In the genomic region with DNA sequence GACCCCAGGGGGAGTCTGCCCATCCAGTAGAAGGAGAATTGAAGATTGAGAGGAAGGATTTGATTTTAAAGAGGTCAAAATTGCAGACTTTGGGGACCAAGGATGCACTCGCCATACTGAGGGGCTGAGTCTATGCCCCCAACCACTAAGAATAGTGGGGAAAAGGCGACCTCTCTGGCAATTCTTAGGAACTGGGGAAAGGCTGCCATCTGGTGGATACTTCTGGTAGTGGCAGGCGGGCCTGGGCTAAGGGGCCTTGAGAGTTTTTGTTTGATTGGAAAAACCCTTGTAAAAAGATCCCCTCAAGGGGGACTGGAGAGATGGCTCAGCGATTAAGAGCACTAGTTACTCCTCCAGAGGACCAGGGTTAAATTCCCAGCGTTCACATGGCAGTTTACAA, we compare ENCODE assay signal across 9 mouse cellular contexts. TPM values are rescaled to one million over a fixed set of nuclear protein-coding genes. Genes with fewer than 3 reads are reported as not detected.
DNase-seq lines count a peak whose midpoint lies in the region; ATAC-seq and TF ChIP-seq lines count a peak whose summit lies in the region.
"Had no signal": no experiment of that assay in that cellular context is flagged by ENCODE, and none has a peak within 500 bp of the region (broad histone marks: within the 10 kb centered on the region; RNA-seq: fewer than 3 reads in every experiment).

No protein-coding gene starts in this region.

- no peak for TF ChIP-seq EP300 in ES-Bruce4 (IDR thresholded peaks at IDR 0.05; ENCODE audit: insufficient read depth, low read depth, low read length)
- TF ChIP-seq EP300 in heart, postnatal 0 days (IDR thresholded peaks at IDR 0.05; ENCODE audit: low read depth) = no peak

- peaks cover 2% of the 10 kb centered on the region for H3K4me1 ChIP-seq in ES-Bruce4 (ENCODE audit: control insufficient read depth, insufficient read depth, low read length)
- peaks cover 27% of the 10 kb centered on the region for H3K4me1 ChIP-seq in embryonic facial prominence, embryonic 14.5 days (ENCODE audit: control insufficient read depth, insufficient read depth, low read length)
- H3K4me1 ChIP-seq in heart, postnatal 0 days (ENCODE audit: control insufficient read depth, insufficient read depth) = peaks cover 14% of the 10 kb centered on the region

- no peak overlapping the region for H3K27ac ChIP-seq in ES-Bruce4 (ENCODE audit: insufficient read depth, low read length)
- no peak overlapping the region for H3K27ac ChIP-seq in embryonic facial prominence, embryonic 14.5 days (replicated peaks; ENCODE audit: low read depth, low read length)
- H3K27ac ChIP-seq in heart, postnatal 0 days (ENCODE audit: low read depth) = no peak overlapping the region

- TF ChIP-seq POLR2A in ES-Bruce4 (IDR thresholded peaks at IDR 0.05; ENCODE audit: insufficient read depth, low read length) = no peak

- H3K9ac ChIP-seq in ES-Bruce4 (ENCODE audit: low read depth, poor library complexity, severe bottlenecking) = no peak overlapping the region
- 0 out of 2 replicates have a peak overlapping the region, but pooled peaks have one; percentile 50 for H3K9ac ChIP-seq in embryonic facial prominence, embryonic 14.5 days (ENCODE audit: low read depth, low read length)
- no peak overlapping the region for H3K9ac ChIP-seq in heart, postnatal 0 days (replicated peaks; ENCODE audit: low read depth, low read length)

- H3K36me3 ChIP-seq in ES-Bruce4 (ENCODE audit: control insufficient read depth, insufficient read depth, low read length, poor library complexity, severe bottlenecking) = no peaks in the 10 kb centered on the region
- H3K36me3 ChIP-seq in embryonic facial prominence, embryonic 14.5 days (ENCODE audit: control insufficient read depth, insufficient read depth, low read length) = no peaks in the 10 kb centered on the region
- no peaks in the 10 kb centered on the region for H3K36me3 ChIP-seq in heart, postnatal 0 days (replicated peaks; ENCODE audit: control insufficient read depth, insufficient read depth, low read length)

- H3K9me3 ChIP-seq in ES-Bruce4 (replicated peaks; ENCODE audit: control insufficient read depth, insufficient read depth, low read length, poor library complexity, severe bottlenecking) = no peaks in the 10 kb centered on the region
- no peaks in the 10 kb centered on the region for H3K9me3 ChIP-seq in embryonic facial prominence, embryonic 14.5 days (ENCODE audit: control insufficient read depth, low read length)
- H3K9me3 ChIP-seq in heart, postnatal 0 days (replicated peaks; ENCODE audit: control insufficient read depth, low read length) = no peaks in the 10 kb centered on the region

- no peak for ATAC-seq in embryonic facial prominence, embryonic 14.5 days (ENCODE audit: low read depth)
- no peak for ATAC-seq in heart, postnatal 0 days (ENCODE audit: insufficient read depth, low read depth)

- TF ChIP-seq CTCF in ES-Bruce4 (IDR thresholded peaks at IDR 0.05; ENCODE audit: low read depth, low read length) = peak; percentile 89
- TF ChIP-seq CTCF in heart, postnatal 0 days (IDR thresholded peaks at IDR 0.05; ENCODE audit: low read depth) = peak; percentile 88

- H3K27me3 ChIP-seq in ES-Bruce4 (ENCODE audit: control insufficient read depth, insufficient read depth, low read length, poor library complexity, severe bottlenecking) = peaks cover 5% of the 10 kb centered on the region; the same call in 1 of the 2 replicates
- peaks cover 57% of the 10 kb centered on the region for H3K27me3 ChIP-seq in embryonic facial prominence, embryonic 14.5 days (replicated peaks; ENCODE audit: control insufficient read depth, insufficient read depth, low read length)
- H3K27me3 ChIP-seq in heart, postnatal 0 days (ENCODE audit: control insufficient read depth, insufficient read depth, low read length) = peaks cover 59% of the 10 kb centered on the region

- peak overlapping the region; percentile 55 for H3K4me3 ChIP-seq in ES-Bruce4 (ENCODE audit: low read depth, low read length)
- H3K4me3 ChIP-seq in embryonic facial prominence, embryonic 14.5 days (ENCODE audit: low read depth, low read length) = peak overlapping the region; percentile 22; the same call in 1 of the 2 replicates
- 0 out of 2 replicates have a peak overlapping the region, but pooled peaks have one; percentile 35 for H3K4me3 ChIP-seq in heart, postnatal 0 days (ENCODE audit: low read depth, low read length)

- WGBS in embryonic facial prominence, embryonic 14.5 days = 3% methylated on average over 5 of the region's 5 CpGs
- WGBS in heart, postnatal 0 days = 2% methylated on average over 5 of the region's 5 CpGs

- DNase-seq in adrenal gland, postnatal 36 days = peak; percentile 68 to 76
- DNase-seq in embryonic facial prominence, embryonic 14.5 days (ENCODE audit: low spot score) = peak; percentile 60
- DNase-seq in heart, postnatal 0 days (ENCODE audit: low spot score) = no peak
- peak; percentile 84 to 86 for DNase-seq in layer of hippocampus, postnatal 10 days (ENCODE audit: low spot score in 2 of 2)
- DNase-seq in lung, postnatal 4 days = peak; percentile 61 to 83
- peak; percentile 22 for DNase-seq in skeletal muscle tissue, adult 2 months (ENCODE audit: low read depth, low spot score)
- DNase-seq in c-Kit-positive CD71-positive TER-119-positive erythroid progenitor cells, embryonic 14.5 days (ENCODE audit: low spot score) = no peak

- H3K4me2 ChIP-seq in embryonic facial prominence, embryonic 14.5 days (ENCODE audit: low read depth, low read length) = peak overlapping the region; percentile 99
- H3K4me2 ChIP-seq in heart, postnatal 0 days (ENCODE audit: low read depth, low read length) = peak overlapping the region; percentile 64; the same call in 1 of the 2 replicates

RNA-seq across cellular contexts. Expression of a gene that starts 6.2 kb away (rescaled TPM):
- polyA plus RNA-seq in ES-Bruce4 (2011; ENCODE audit: insufficient read depth, insufficient read length, low read depth, missing spikeins) = 0.67 and 0.85 TPM in 2 replicates
- total RNA-seq in adrenal gland, postnatal 36 days (2021) = 1 to 10 TPM; 3.9 to 6.6 TPM
- polyA plus RNA-seq in embryonic facial prominence, embryonic 14.5 days (2014; fragmentation: Nextera tagmentation; extraction: Ambion mirVana) = 51.5 and 64.9 TPM in 2 replicates
- total RNA-seq in heart, postnatal 0 days (2014; rRNA removed; ENCODE audit: low replicate concordance) = 0.35 and 21.7 TPM in 2 replicates
- polyA plus RNA-seq in heart, postnatal 0 days (2015; fragmentation: Nextera tagmentation; extraction: Ambion mirVana) = 10.3 and 14.1 TPM in 2 replicates
- 1 to 10 TPM; 1.8 to 2.1 TPM for total RNA-seq in layer of hippocampus, postnatal 10 days (2021)

RNA-seq across cellular contexts. Expression of a gene that starts 34.0 kb away (rescaled TPM):
- 13.4 and 15.6 TPM in 2 replicates for polyA plus RNA-seq in ES-Bruce4 (2011; ENCODE audit: insufficient read depth, insufficient read length, low read depth, missing spikeins)
- total RNA-seq in adrenal gland, postnatal 36 days (2021) = 10 to 100 TPM; 63.9 to 66.5 TPM
- polyA plus RNA-seq in embryonic facial prominence, embryonic 14.5 days (2014; fragmentation: Nextera tagmentation; extraction: Ambion mirVana) = 28.1 and 31.1 TPM in 2 replicates
- 12.8 and 16.2 TPM in 2 replicates for total RNA-seq in heart, postnatal 0 days (2014; rRNA removed; ENCODE audit: low replicate concordance)
- polyA plus RNA-seq in heart, postnatal 0 days (2015; fragmentation: Nextera tagmentation; extraction: Ambion mirVana) = 11.3 and 12.4 TPM in 2 replicates
- total RNA-seq in layer of hippocampus, postnatal 10 days (2021) = 100 to 1,000 TPM; 103 to 124 TPM

RNA-seq across cellular contexts. Expression of a gene that starts 35.8 kb away (rescaled TPM):
- polyA plus RNA-seq in ES-Bruce4 (2011; ENCODE audit: insufficient read depth, insufficient read length, low read depth, missing spikeins) = 0.97 and 1.3 TPM in 2 replicates
- under 1 TPM; 0.13 to 0.23 TPM for total RNA-seq in adrenal gland, postnatal 36 days (2021)
- polyA plus RNA-seq in embryonic facial prominence, embryonic 14.5 days (2014; fragmentation: Nextera tagmentation; extraction: Ambion mirVana) = 0.32 and 0.67 TPM in 2 replicates
- 0.65 TPM in 1 of 2 replicates, not detected in the other for total RNA-seq in heart, postnatal 0 days (2014; rRNA removed; ENCODE audit: low replicate concordance)
- 0.10 and 0.11 TPM in 2 replicates for polyA plus RNA-seq in heart, postnatal 0 days (2015; fragmentation: Nextera tagmentation; extraction: Ambion mirVana)
- total RNA-seq in layer of hippocampus, postnatal 10 days (2021) = 1 to 10 TPM; 3.2 to 3.3 TPM
- total RNA-seq: hematopoietic stem cell, adult 5-6 weeks had no signal

Comparison
In these comparisons a context has a peak if more than half of its experiments do, and no peak if none do; other contexts are left out.
1. DNase-seq: peak in adrenal gland, postnatal 36 days (2 of 2), embryonic facial prominence, embryonic 14.5 days (single experiment), layer of hippocampus, postnatal 10 days (2 of 2), lung, postnatal 4 days (2 of 2) and skeletal muscle tissue, adult 2 months (single experiment); none in heart, postnatal 0 days (single experiment) and c-Kit-positive CD71-positive TER-119-positive erythroid progenitor cells, embryonic 14.5 days (single experiment).
2. Peak in every context shown above with its lines, with median percentiles within 50 percentile points of each other: H3K4me3 ChIP-seq.